Mouse (Mus musculus) lung, embryonic 15.5 days (tissue): Measurements from ENCODE around the gene Scfd2. TPM values are rescaled to one million over a fixed set of nuclear protein-coding genes. Genes with fewer than 3 reads are reported as not detected.

Experiments used
- ATAC-seq: fragments of 200-750 bp; cut with Nextera tagmentation; 2 replicates; pipeline ENCODE4 v1.8.0; 2017; ENCODE audit warnings: moderate number of reproducible peaks, borderline replicate concordance; ENCODE audit not compliant: low FRiP score, low TSS enrichment; ENCODE audit errors: extremely low read depth
- H3K27ac ChIP-seq: fragments of 300-500 bp; sonication (generic); 2 replicates; pipeline ENCODE4 v1.5.1; 2015; ENCODE audit warnings: moderate library complexity, mild to moderate bottlenecking, inconsistent platforms
- H3K27me3 ChIP-seq: fragments of 300-500 bp; sonication (generic); 2 replicates; pipeline ENCODE4 v1.6.1; 2015; ENCODE audit warnings: inconsistent platforms
- H3K36me3 ChIP-seq: fragments of 300-500 bp; sonication (generic); 2 replicates; pipeline ENCODE4 v1.6.1; 2015; ENCODE audit warnings: inconsistent platforms
- H3K4me1 ChIP-seq: fragments of 300-500 bp; sonication (generic); 2 replicates; pipeline ENCODE4 v1.6.1; 2015; ENCODE audit warnings: inconsistent platforms
- H3K4me2 ChIP-seq: fragments of 300-500 bp; sonication (generic); 2 replicates; pipeline ENCODE4 v1.6.1; 2015; ENCODE audit warnings: inconsistent platforms, mild to moderate bottlenecking, moderate library complexity
- H3K4me3 ChIP-seq: fragments of 300-500 bp; sonication (generic); 2 replicates; pipeline ENCODE4 v1.5.1; 2015; ENCODE audit warnings: mild to moderate bottlenecking, inconsistent platforms
- H3K9ac ChIP-seq: fragments of 300-500 bp; sonication (generic); 2 replicates; pipeline ENCODE4 v1.6.1; 2015; ENCODE audit warnings: inconsistent platforms
- H3K9me3 ChIP-seq: fragments of 300-500 bp; sonication (generic); 2 replicates; pipeline ENCODE4 v1.6.1; 2016; ENCODE audit warnings: inconsistent platforms
- whole genome bisulfite sequencing: fragments of 180-500 bp; shearing (Covaris S2); methylation state at CpG from one replicate; pipeline ENCODE4 v1.1.7; 2015; 5-methylcytosine and 5-hydroxymethylcytosine counted together
- polyA plus RNA-seq: library from polyadenylated mRNA; unstranded; fragments of >200 nt; fragmentation: Nextera tagmentation; extraction: Ambion mirVana; gene quantifications from 2 replicates; pipeline ENCODE4 v1.2.1, GENCODE M21; 2015

Scfd2 gene
- polyA plus RNA-seq, 1 experiment from 2014 or later, result 18.4 TPM

- no peak for ATAC-seq
Measured at GRCm38 (mm10) chr5:74484646-74485045, 46.9 kb downstream of the Scfd2 start.

DNA sequence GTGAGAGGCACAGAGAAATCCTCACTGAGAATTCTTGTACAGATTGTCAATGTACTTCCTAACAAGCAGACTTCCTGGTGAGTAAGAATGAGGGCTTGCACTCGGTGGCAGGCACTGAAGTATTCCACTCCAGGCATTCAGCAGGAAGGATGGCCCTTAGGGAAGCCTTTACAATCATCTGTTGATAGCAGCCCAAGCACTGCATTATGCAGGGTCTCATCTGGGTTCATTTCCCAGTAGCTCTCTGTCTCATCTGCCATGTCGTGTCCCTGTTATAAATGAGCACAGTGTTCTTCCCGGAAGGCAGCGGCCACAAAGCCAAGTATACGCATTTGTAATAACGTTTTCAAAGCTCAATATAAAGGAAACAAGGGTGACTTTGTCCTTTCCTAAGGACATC, 48.9 kb downstream of the Scfd2 start:
- Histone ChIP-seq H3K27me3 (no peaks in the 10 kb centered on the region), H3K9ac (no peak overlapping the region), H3K27ac (no peak overlapping the region), H3K4me1 (peaks cover 5% of the 10 kb centered on the region; the same call in 1 of the 2 replicates), H3K4me2 (no peak overlapping the region), H3K9me3 (no peaks in the 10 kb centered on the region), H3K36me3 (no peaks in the 10 kb centered on the region), H3K4me3 (no peak overlapping the region)
- no peak for ATAC-seq
- 68% methylated on average over 6 of the region's 6 CpGs for WGBS

More at GRCm38 (mm10) chr5:74484646-74485045, 46.9 kb downstream of the Scfd2 start:
- 75% methylated on average over 4 of the region's 4 CpGs for whole genome bisulfite sequencing
- no peak overlapping the region for H3K4me2 ChIP-seq
- H3K4me3 ChIP-seq, result no peak overlapping the region
- no peak overlapping the region for H3K9ac ChIP-seq
- no peaks in the 10 kb centered on the region for H3K36me3 ChIP-seq
- H3K4me1 ChIP-seq, result peaks cover 4% of the 10 kb centered on the region; the same call in 1 of the 2 replicates
- H3K27ac ChIP-seq, result no peak overlapping the region
- H3K9me3 ChIP-seq, result no peaks in the 10 kb centered on the region
- no peaks in the 10 kb centered on the region for H3K27me3 ChIP-seq

DNA sequence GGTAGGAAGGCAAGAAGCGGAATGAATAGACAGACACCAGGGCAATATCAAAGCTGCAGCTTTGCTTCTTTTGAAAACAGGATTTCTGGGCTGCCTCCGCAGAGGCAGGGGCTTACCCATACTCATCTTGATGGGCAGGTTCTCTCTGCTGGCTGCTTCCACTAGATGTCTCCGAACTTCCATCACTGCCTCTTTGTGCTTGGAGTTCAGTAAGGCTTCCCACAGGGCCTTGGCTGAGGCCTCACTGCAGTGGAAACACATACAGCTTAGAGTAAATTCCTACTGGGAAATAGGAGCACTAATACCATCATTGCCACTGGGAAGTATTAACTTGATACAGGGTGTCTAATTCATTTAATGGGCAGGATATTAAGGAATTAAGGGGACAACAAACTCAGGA, 49.5 kb downstream of the Scfd2 start:
- ATAC-seq, result no peak
- Histone ChIP-seq H3K27me3 (no peaks in the 10 kb centered on the region), H3K36me3 (no peaks in the 10 kb centered on the region), H3K9me3 (no peaks in the 10 kb centered on the region), H3K4me1 (peaks cover 5% of the 10 kb centered on the region; the same call in 1 of the 2 replicates), H3K9ac (no peak overlapping the region), H3K4me2 (no peak overlapping the region), H3K27ac (no peak overlapping the region), H3K4me3 (no peak overlapping the region)
- WGBS, result 76% methylated on average over 3 of the region's 3 CpGs

- Histone ChIP-seq H3K9me3 (no peaks in the 10 kb centered on the region), H3K4me3 (no peak overlapping the region), H3K4me1 (peaks cover 5% of the 10 kb centered on the region; the same call in 1 of the 2 replicates), H3K27ac (no peak overlapping the region), H3K4me2 (no peak overlapping the region), H3K27me3 (no peaks in the 10 kb centered on the region), H3K36me3 (no peaks in the 10 kb centered on the region), H3K9ac (no peak overlapping the region)
- 53% methylated on average over 4 of the region's 4 CpGs for WGBS
- ATAC-seq, result no peak
Measured at GRCm38 (mm10) chr5:74480409-74480808, 51.1 kb downstream of the Scfd2 start.

DNA sequence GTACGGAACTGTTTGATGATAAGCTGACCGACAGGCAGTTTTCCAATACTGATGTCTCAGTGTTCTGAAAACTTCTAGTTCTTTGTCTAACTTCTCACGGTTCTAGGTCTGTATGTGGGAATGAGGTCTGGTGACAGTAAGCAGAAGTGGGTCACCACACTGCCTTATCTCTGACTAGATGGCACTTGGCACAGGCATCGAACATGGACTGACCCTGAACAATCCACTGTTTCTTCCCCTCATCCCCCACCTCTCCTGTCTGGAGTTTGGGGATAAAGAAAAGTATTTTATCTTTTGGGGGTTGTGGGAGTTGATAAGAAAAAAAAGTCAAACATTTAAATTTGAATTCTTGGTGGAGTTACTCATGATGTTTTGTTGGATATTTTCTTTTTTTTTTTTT, 51.6 kb downstream of the Scfd2 start:
- ATAC-seq, result no peak

DNA sequence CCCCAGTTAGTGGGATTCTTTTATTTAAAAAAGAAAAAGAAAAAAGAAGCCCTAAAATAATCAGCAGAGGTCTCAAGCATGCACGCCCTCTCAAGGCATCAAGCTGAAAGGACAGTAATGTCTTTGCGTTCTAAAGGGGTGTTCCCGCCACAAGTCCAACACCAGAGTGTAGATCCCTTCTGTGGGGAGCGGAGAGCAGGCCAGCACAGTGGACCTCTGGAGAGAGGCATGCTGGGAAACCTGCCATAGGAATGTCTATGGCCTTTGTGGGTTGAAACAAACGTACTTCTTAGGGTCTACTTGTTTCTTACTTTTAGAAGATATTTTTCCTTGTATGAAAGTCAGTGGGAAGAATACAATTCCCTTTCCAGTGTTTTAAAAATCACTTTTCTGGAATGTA, 52.4 kb downstream of the Scfd2 start:
- H3K27me3 ChIP-seq, result no peaks in the 10 kb centered on the region
- ATAC-seq, result no peak
- WGBS, result 54% methylated on average over 5 of the region's 5 CpGs
- H3K4me3 ChIP-seq, result no peak overlapping the region
- H3K36me3 ChIP-seq, result no peaks in the 10 kb centered on the region
- no peak overlapping the region for H3K4me2 ChIP-seq
- no peaks in the 10 kb centered on the region for H3K9me3 ChIP-seq
- peaks cover 5% of the 10 kb centered on the region; the same call in 1 of the 2 replicates for H3K4me1 ChIP-seq
- H3K27ac ChIP-seq, result no peak overlapping the region
- H3K9ac ChIP-seq, result no peak overlapping the region

More for the DNA sequence above, 51.6 kb downstream of the Scfd2 start:
- Histone ChIP-seq H3K9ac (no peak overlapping the region), H3K27ac (no peak overlapping the region), H3K36me3 (no peaks in the 10 kb centered on the region), H3K27me3 (no peaks in the 10 kb centered on the region), H3K4me1 (peaks cover 5% of the 10 kb centered on the region; the same call in 1 of the 2 replicates), H3K9me3 (no peaks in the 10 kb centered on the region), H3K4me3 (no peak overlapping the region), H3K4me2 (no peak overlapping the region)
- 38% methylated on average over 4 of the region's 4 CpGs for WGBS

DNA sequence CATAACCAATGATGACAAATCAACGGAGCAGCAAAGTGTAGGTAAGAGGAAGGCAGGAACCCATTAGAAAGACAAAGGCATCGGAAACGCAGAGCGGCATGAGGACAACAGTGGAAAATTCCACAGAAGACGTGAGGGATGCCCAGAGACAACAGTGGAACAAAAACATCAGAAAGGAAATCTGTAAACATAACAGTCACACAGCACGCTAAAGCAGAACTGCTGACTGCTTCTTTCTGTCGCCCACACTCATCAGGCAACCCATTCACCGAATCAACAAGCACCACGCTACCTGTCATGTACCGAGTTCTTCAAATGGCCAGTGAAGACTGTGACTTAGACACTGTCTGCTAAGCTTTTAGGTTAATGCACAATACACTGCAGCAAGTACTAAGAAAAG, 55.0 kb downstream of the Scfd2 start:
- no peak overlapping the region for H3K27ac ChIP-seq
- 67% methylated on average over 10 of the region's 10 CpGs for WGBS
- ATAC-seq, result no peak
- no peaks in the 10 kb centered on the region for H3K27me3 ChIP-seq
- peaks cover 5% of the 10 kb centered on the region; the same call in 1 of the 2 replicates for H3K4me1 ChIP-seq
- no peak overlapping the region for H3K9ac ChIP-seq
- no peak overlapping the region for H3K4me3 ChIP-seq
- H3K4me2 ChIP-seq, result no peak overlapping the region
- no peaks in the 10 kb centered on the region for H3K36me3 ChIP-seq
- H3K9me3 ChIP-seq, result no peaks in the 10 kb centered on the region

- H3K4me1 ChIP-seq, result no peaks in the 10 kb centered on the region
- H3K27me3 ChIP-seq, result no peaks in the 10 kb centered on the region
- WGBS, result 89% methylated on average over 11 of the region's 11 CpGs
- no peak overlapping the region for H3K4me3 ChIP-seq
- no peaks in the 10 kb centered on the region for H3K36me3 ChIP-seq
- no peak overlapping the region for H3K4me2 ChIP-seq
- ATAC-seq, result no peak
- no peak overlapping the region for H3K9ac ChIP-seq
- H3K9me3 ChIP-seq, result no peaks in the 10 kb centered on the region
- H3K27ac ChIP-seq, result no peak overlapping the region
Measured at GRCm38 (mm10) chr5:74473117-74473516, 58.4 kb downstream of the Scfd2 start.

DNA sequence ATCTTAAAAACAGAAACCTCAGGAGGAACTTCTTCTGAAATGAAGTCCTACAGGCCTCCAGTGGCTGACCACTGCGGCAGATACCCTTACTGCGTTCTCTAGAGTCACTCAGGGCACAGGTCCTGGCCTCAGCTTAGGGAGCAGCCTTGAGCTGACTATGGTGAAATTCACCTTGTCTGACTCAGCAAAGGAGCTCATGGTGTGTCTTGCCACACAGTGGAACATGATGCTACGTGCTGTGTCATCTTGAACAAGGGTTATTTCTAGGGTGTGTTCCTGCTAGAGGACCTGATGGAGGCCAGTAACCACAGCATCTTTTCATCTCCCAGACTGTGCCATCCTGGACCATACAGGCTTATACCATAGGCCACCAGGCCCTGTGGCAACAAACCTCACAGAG, 60.7 kb downstream of the Scfd2 start:
- Histone ChIP-seq H3K4me1 (no peaks in the 10 kb centered on the region), H3K4me3 (no peak overlapping the region), H3K36me3 (no peaks in the 10 kb centered on the region), H3K9me3 (no peaks in the 10 kb centered on the region), H3K27ac (no peak overlapping the region), H3K27me3 (no peaks in the 10 kb centered on the region), H3K9ac (no peak overlapping the region), H3K4me2 (no peak overlapping the region)
- no peak for ATAC-seq
- WGBS, result 85% methylated on average over 3 of the region's 3 CpGs

DNA sequence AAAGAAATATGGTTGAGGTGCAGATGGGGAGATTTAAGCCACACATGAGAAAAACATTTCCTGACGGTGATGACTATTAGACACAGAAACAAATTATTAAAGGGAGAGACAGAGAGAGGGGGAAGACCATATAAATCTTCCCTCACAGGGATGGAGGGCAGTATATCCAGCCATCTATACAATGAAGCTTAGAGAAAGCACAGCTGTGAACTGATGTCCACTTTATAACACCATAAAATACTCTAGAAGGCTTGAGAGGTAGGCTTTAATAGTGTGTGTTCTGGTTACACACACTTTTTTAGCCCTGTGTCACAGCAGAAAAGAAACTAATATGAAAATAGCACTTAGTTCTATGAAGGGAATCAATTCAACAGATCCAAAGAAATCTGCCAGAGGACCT, 61.9 kb downstream of the Scfd2 start:
- no peak for ATAC-seq
- H3K27me3 ChIP-seq, result no peaks in the 10 kb centered on the region
- H3K4me2 ChIP-seq, result no peak overlapping the region
- H3K36me3 ChIP-seq, result no peaks in the 10 kb centered on the region
- H3K9ac ChIP-seq, result no peak overlapping the region
- H3K4me3 ChIP-seq, result no peak overlapping the region
- H3K27ac ChIP-seq, result no peak overlapping the region
- no peaks in the 10 kb centered on the region for H3K4me1 ChIP-seq
- no peaks in the 10 kb centered on the region for H3K9me3 ChIP-seq
- 53% methylated on average over 1 of the region's 1 CpGs for WGBS

- H3K9me3 ChIP-seq, result no peaks in the 10 kb centered on the region
- no peak overlapping the region for H3K4me3 ChIP-seq
- H3K4me1 ChIP-seq, result no peaks in the 10 kb centered on the region
- H3K27me3 ChIP-seq, result no peaks in the 10 kb centered on the region
- no peaks in the 10 kb centered on the region for H3K36me3 ChIP-seq
- no peak overlapping the region for H3K4me2 ChIP-seq
- no peak for ATAC-seq
- H3K27ac ChIP-seq, result no peak overlapping the region
- WGBS, result 59% methylated on average over 3 of the region's 3 CpGs
- no peak overlapping the region for H3K9ac ChIP-seq
Measured at GRCm38 (mm10) chr5:74467753-74468152, 63.8 kb downstream of the Scfd2 start.

- no peak overlapping the region for H3K4me2 ChIP-seq
- H3K9me3 ChIP-seq, result no peaks in the 10 kb centered on the region
- no peak overlapping the region for H3K4me3 ChIP-seq
- H3K27me3 ChIP-seq, result no peaks in the 10 kb centered on the region
- H3K36me3 ChIP-seq, result no peaks in the 10 kb centered on the region
- H3K27ac ChIP-seq, result no peak overlapping the region
- H3K4me1 ChIP-seq, result no peaks in the 10 kb centered on the region
- ATAC-seq, result no peak
- H3K9ac ChIP-seq, result no peak overlapping the region
- 63% methylated on average over 2 of the region's 2 CpGs for WGBS
Measured at GRCm38 (mm10) chr5:74456759-74457158, 74.8 kb downstream of the Scfd2 start.
